Mouse (Mus musculus): ENCODE results near the gene Ppp1r35. TPM values are rescaled to one million over a fixed set of nuclear protein-coding genes. Genes with fewer than 3 reads are reported as not detected.

The Ppp1r35 gene
- polyA plus RNA-seq, 1 experiment from 2014 or later, result 83.1 TPM

GRCm38 (mm10) chr5:137828694-137829093 is 50.0 kb downstream of the Ppp1r35 start:
- Histone ChIP-seq H3K27ac (ENCODE audit: low read depth, low read length) (no peak overlapping the region), H3K4me3 (ENCODE audit: low read depth, low read length) (no peak overlapping the region), H3K27me3 (ENCODE audit: control insufficient read depth, insufficient read depth, low read length) (no peaks in the 10 kb centered on the region), H3K36me3 (ENCODE audit: control insufficient read depth, insufficient read depth, low read length) (no peaks in the 10 kb centered on the region), H3K9me3 (ENCODE audit: control insufficient read depth, low read length) (no peaks in the 10 kb centered on the region), H3K9ac (ENCODE audit: low read length) (no peak overlapping the region), H3K4me1 (ENCODE audit: control insufficient read depth, insufficient read depth, low read length) (no peaks in the 10 kb centered on the region), H3K4me2 (no peak overlapping the region)
- DNase-seq (ENCODE audit: low spot score, missing footprints) (no peak), ATAC-seq (ENCODE audit: low FRiP score) (no peak)
- WGBS, result 89% methylated on average over 6 of the region's 6 CpGs

Other genes with a start within 250 kb of the Ppp1r35 start
- gene Epo, start 245.6 kb upstream of the Ppp1r35 start, polyA plus RNA-seq (2014; fragmentation: Nextera tagmentation; extraction: Ambion mirVana), result 0.72 and 1.4 TPM in 2 replicates
- 432 and 501 TPM in 2 replicates for gene Gnb2, start 245.3 kb upstream of the Ppp1r35 start, polyA plus RNA-seq (2014; fragmentation: Nextera tagmentation; extraction: Ambion mirVana)
- gene Actl6b, start 225.3 kb upstream of the Ppp1r35 start, polyA plus RNA-seq (2014; fragmentation: Nextera tagmentation; extraction: Ambion mirVana), result 30.6 and 31.1 TPM in 2 replicates
- gene Tfr2, start 209.0 kb upstream of the Ppp1r35 start, polyA plus RNA-seq (2014; fragmentation: Nextera tagmentation; extraction: Ambion mirVana), result 2.0 and 2.1 TPM in 2 replicates
- 19.0 and 19.8 TPM in 2 replicates for gene Mospd3, start 177.8 kb upstream of the Ppp1r35 start, polyA plus RNA-seq (2014; fragmentation: Nextera tagmentation; extraction: Ambion mirVana)
- 58.8 and 61.4 TPM in 2 replicates for gene Pcolce, start 165.1 kb upstream of the Ppp1r35 start, polyA plus RNA-seq (2014; fragmentation: Nextera tagmentation; extraction: Ambion mirVana)
- 0.10 and 0.16 TPM in 2 replicates for gene Fbxo24, start 149.8 kb upstream of the Ppp1r35 start, polyA plus RNA-seq (2014; fragmentation: Nextera tagmentation; extraction: Ambion mirVana)
- gene Lrch4, start 149.7 kb upstream of the Ppp1r35 start, polyA plus RNA-seq (2014; fragmentation: Nextera tagmentation; extraction: Ambion mirVana), result 27.3 and 28.3 TPM in 2 replicates
- 4.5 and 5.8 TPM in 2 replicates for gene Gm20605, start 149.7 kb upstream of the Ppp1r35 start, polyA plus RNA-seq (2014; fragmentation: Nextera tagmentation; extraction: Ambion mirVana)
- 4.5 and 6.8 TPM in 2 replicates for gene Sap25, start 137.5 kb upstream of the Ppp1r35 start, polyA plus RNA-seq (2014; fragmentation: Nextera tagmentation; extraction: Ambion mirVana)
- 0.19 and 0.34 TPM in 2 replicates for gene Irs3, start 133.1 kb upstream of the Ppp1r35 start, polyA plus RNA-seq (2014; fragmentation: Nextera tagmentation; extraction: Ambion mirVana)
- 13.6 and 14.9 TPM in 2 replicates for gene Agfg2, start 94.1 kb upstream of the Ppp1r35 start, polyA plus RNA-seq (2014; fragmentation: Nextera tagmentation; extraction: Ambion mirVana)
- 4.8 TPM in 2 replicates for gene Nyap1, start 37.2 kb upstream of the Ppp1r35 start, polyA plus RNA-seq (2014; fragmentation: Nextera tagmentation; extraction: Ambion mirVana)
- gene Tsc22d4, start 33.1 kb upstream of the Ppp1r35 start, polyA plus RNA-seq (2014; fragmentation: Nextera tagmentation; extraction: Ambion mirVana), result 47.0 and 62.9 TPM in 2 replicates
- 11.4 and 11.5 TPM in 2 replicates for gene Mepce, start 8.8 kb downstream of the Ppp1r35 start, polyA plus RNA-seq (2014; fragmentation: Nextera tagmentation; extraction: Ambion mirVana)
- gene Zcwpw1, start 8.9 kb downstream of the Ppp1r35 start, polyA plus RNA-seq (2014; fragmentation: Nextera tagmentation; extraction: Ambion mirVana), result 11.4 and 14.8 TPM in 2 replicates
- gene Pilra, start 57.4 kb downstream of the Ppp1r35 start, polyA plus RNA-seq (2014; fragmentation: Nextera tagmentation; extraction: Ambion mirVana), result 0.18 and 0.72 TPM in 2 replicates
- gene Pilrb1, start 79.3 kb downstream of the Ppp1r35 start, polyA plus RNA-seq (2014; fragmentation: Nextera tagmentation; extraction: Ambion mirVana), result not detected in 2 replicates
- gene Pilrb2, start 93.0 kb downstream of the Ppp1r35 start, polyA plus RNA-seq (2014; fragmentation: Nextera tagmentation; extraction: Ambion mirVana), result not detected in 2 replicates
- gene Cyp3a13, start 142.8 kb downstream of the Ppp1r35 start, polyA plus RNA-seq (2014; fragmentation: Nextera tagmentation; extraction: Ambion mirVana), result not detected in 2 replicates
- not detected in 2 replicates for gene Gjc3, start 184.2 kb downstream of the Ppp1r35 start, polyA plus RNA-seq (2014; fragmentation: Nextera tagmentation; extraction: Ambion mirVana)
- gene Azgp1, start 202.7 kb downstream of the Ppp1r35 start, polyA plus RNA-seq (2014; fragmentation: Nextera tagmentation; extraction: Ambion mirVana), result not detected in 2 replicates
- gene Smok3a, start 242.4 kb downstream of the Ppp1r35 start, polyA plus RNA-seq (2014; fragmentation: Nextera tagmentation; extraction: Ambion mirVana), result not detected in 2 replicates
- gene Smok3b, start 242.6 kb downstream of the Ppp1r35 start, polyA plus RNA-seq (2014; fragmentation: Nextera tagmentation; extraction: Ambion mirVana), result not detected in 2 replicates

Measured in midbrain, embryonic 11.5 days (tissue).